Mouse (Mus musculus): ENCODE measurements around the gene Megf6.

Megf6 gene

GRCm38 (mm10) chr4:154159961-154160537, 10.5 kb upstream of the Megf6 start:
- DNase-seq (ENCODE audit: inconsistent age in 2 of 2, low spot score in 1 of 2): peak in 1 of 2 experiments; percentile 78

GRCm38 (mm10) chr4:154160538-154161390, 9.8 kb upstream of the Megf6 start, which contains the start of gene Tprgl:
Gene Tprgl, minus strand, starts transcription at chr4:154160666.
- peak; percentile 97 to 99 for DNase-seq (ENCODE audit: inconsistent age in 2 of 2, low spot score in 1 of 2)

GRCm38 (mm10) chr4:154163296-154163695, 7.2 kb upstream of the Megf6 start:
- peak; percentile 42 to 88 for DNase-seq (ENCODE audit: inconsistent age in 2 of 2, low spot score in 1 of 2)

GRCm38 (mm10) chr4:154167053-154167452, 3.5 kb upstream of the Megf6 start:
- peak; percentile 51 to 80 for DNase-seq (ENCODE audit: inconsistent age in 2 of 2, low spot score in 1 of 2)

GRCm38 (mm10) chr4:154170021-154170420, 509 bp upstream of the Megf6 start:
- DNase-seq (ENCODE audit: inconsistent age in 2 of 2, low spot score in 1 of 2): no peak

GRCm38 (mm10) chr4:154171151-154171930, 811 bp downstream of the Megf6 start:
- no peak for DNase-seq (ENCODE audit: inconsistent age in 2 of 2, low spot score in 1 of 2)

- DNase-seq (ENCODE audit: inconsistent age in 2 of 2, low spot score in 1 of 2): no peak
These were observed 1.5 kb downstream of the Megf6 start for GRCm38 (mm10) chr4:154171931-154172604.

GRCm38 (mm10) chr4:154177257-154177656, 6.7 kb downstream of the Megf6 start:
- DNase-seq (ENCODE audit: inconsistent age in 2 of 2, low spot score in 1 of 2): no peak

GRCm38 (mm10) chr4:154181001-154181400, 10.5 kb downstream of the Megf6 start:
- no peak for DNase-seq (ENCODE audit: inconsistent age in 2 of 2, low spot score in 1 of 2)

GRCm38 (mm10) chr4:154183566-154183965, 13.0 kb downstream of the Megf6 start:
- DNase-seq (ENCODE audit: inconsistent age in 2 of 2, low spot score in 1 of 2): peak in 1 of 2 experiments; percentile 65

GRCm38 (mm10) chr4:154185001-154185400, 14.5 kb downstream of the Megf6 start:
- no peak for DNase-seq (ENCODE audit: inconsistent age in 2 of 2, low spot score in 1 of 2)

GRCm38 (mm10) chr4:154186002-154186537, 15.5 kb downstream of the Megf6 start:
- no peak for DNase-seq (ENCODE audit: inconsistent age in 2 of 2, low spot score in 1 of 2)

- DNase-seq (ENCODE audit: inconsistent age in 2 of 2, low spot score in 1 of 2): no peak
These were observed 18.4 kb downstream of the Megf6 start for GRCm38 (mm10) chr4:154188948-154189347.

- DNase-seq (ENCODE audit: inconsistent age in 2 of 2, low spot score in 1 of 2): no peak
These were observed 27.4 kb downstream of the Megf6 start for GRCm38 (mm10) chr4:154197961-154198360.

GRCm38 (mm10) chr4:154198377-154198961, 27.9 kb downstream of the Megf6 start:
- DNase-seq (ENCODE audit: inconsistent age in 2 of 2, low spot score in 1 of 2): no peak

- no peak for DNase-seq (ENCODE audit: inconsistent age in 2 of 2, low spot score in 1 of 2)
These were observed 31.0 kb downstream of the Megf6 start for GRCm38 (mm10) chr4:154201511-154201910.

GRCm38 (mm10) chr4:154204532-154204931, 34.0 kb downstream of the Megf6 start:
- no peak for DNase-seq (ENCODE audit: inconsistent age in 2 of 2, low spot score in 1 of 2)

- DNase-seq (ENCODE audit: inconsistent age in 2 of 2, low spot score in 1 of 2): peak; percentile 76 to 89
These were observed 34.9 kb downstream of the Megf6 start for GRCm38 (mm10) chr4:154205392-154205791.

- DNase-seq (ENCODE audit: inconsistent age in 2 of 2, low spot score in 1 of 2): peak; percentile 36 to 81
These were observed 36.7 kb downstream of the Megf6 start for GRCm38 (mm10) chr4:154207261-154207660.

GRCm38 (mm10) chr4:154209054-154209453, 38.5 kb downstream of the Megf6 start:
- no peak for DNase-seq (ENCODE audit: inconsistent age in 2 of 2, low spot score in 1 of 2)

All from adrenal gland, adult (tissue).